In the genomic region with DNA sequence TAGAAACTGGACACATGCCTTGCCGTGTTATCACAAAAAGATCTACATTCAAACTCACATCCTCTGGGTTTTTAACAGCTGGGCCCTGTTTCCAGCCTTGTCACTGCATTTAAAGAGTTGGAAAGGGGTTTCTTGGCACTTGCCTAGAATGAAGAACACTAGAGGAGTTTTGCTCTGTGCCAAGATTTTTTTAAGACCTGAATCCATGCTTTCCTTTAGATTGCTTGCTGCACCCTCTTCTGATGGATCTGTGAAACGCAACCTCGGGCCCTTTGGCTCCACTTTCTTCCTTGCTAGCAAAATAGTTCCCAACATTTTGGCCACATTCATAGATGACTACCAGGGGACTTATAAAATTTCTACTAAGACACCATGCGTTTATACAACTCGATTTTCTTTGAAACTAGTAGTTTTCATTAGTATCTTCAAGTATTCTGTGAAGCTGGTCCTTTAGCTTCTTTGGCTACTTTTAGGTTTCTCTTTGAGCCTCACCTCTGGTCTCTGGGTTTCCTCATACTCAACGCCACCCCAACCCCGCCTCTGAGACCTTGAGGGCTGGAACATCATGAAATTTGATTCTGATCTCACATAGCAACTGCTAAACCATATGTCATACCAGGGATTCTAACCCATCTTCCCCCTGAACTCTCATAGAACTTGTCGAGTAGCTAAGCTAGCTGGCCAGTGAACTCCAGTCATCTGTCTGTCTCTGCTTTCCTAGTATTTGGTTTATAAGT, we compare ENCODE assay signal across 8 mouse cellular contexts. TPM values are rescaled to one million over a fixed set of nuclear protein-coding genes. Genes with fewer than 3 reads are reported as not detected.
DNase-seq lines count a peak whose midpoint lies in the region; ATAC-seq lines count a peak whose summit lies in the region.

No protein-coding gene starts in this region.

- peak; percentile 5 for DNase-seq in embryo, embryonic 10.5 days (ENCODE audit: low spot score)
- no peak for DNase-seq in embryo, embryonic 10 days (ENCODE audit: low spot score)
- peak; percentile 8 for DNase-seq in layer of hippocampus, adult 11-12 months (ENCODE audit: low spot score)
- no peak for DNase-seq in layer of hippocampus, postnatal 10 days (ENCODE audit: low spot score in 2 of 2)
- peak; percentile 11 to 22 for DNase-seq in right cerebral cortex, adult 2 months (ENCODE audit: low spot score in 2 of 2)
- no peak for DNase-seq in right cerebral cortex, postnatal 14 days
- DNase-seq in thymus, postnatal 4 days = no peak

- peak; percentile 39; the same call in 1 of the 2 replicates for ATAC-seq in megakaryocyte-erythroid progenitor cell, adult 5-6 weeks (replicated peaks; ENCODE audit: low FRiP score, low TSS enrichment, poor library complexity, severe bottlenecking)

RNA-seq across cellular contexts. Expression of gene Aqp9, which starts 11.7 kb away (rescaled TPM):
- total RNA-seq in layer of hippocampus, postnatal 10 days (2021) = 1 to 10 TPM; 2.4 to 3.7 TPM
- total RNA-seq in megakaryocyte-erythroid progenitor cell, adult 5-6 weeks (2014; fragmentation: Nextera tagmentation) = 51.4 and 74.2 TPM in 2 replicates
- total RNA-seq in megakaryocyte-erythroid progenitor cell, adult 5-6 weeks (2017) = 62.6 and 84.9 TPM in 2 replicates

RNA-seq across cellular contexts. Expression of gene Aldh1a2, which starts 35.5 kb away (rescaled TPM):
- 1 to 10 TPM; 6.1 to 7.9 TPM for total RNA-seq in layer of hippocampus, postnatal 10 days (2021)
- 0.70 TPM in 1 of 2 replicates, not detected in the other for total RNA-seq in megakaryocyte-erythroid progenitor cell, adult 5-6 weeks (2014; fragmentation: Nextera tagmentation)
- total RNA-seq in megakaryocyte-erythroid progenitor cell, adult 5-6 weeks (2017) = not detected in 2 replicates

Comparison
In these comparisons a context has a peak if more than half of its experiments do, and no peak if none do; other contexts are left out.
1. DNase-seq: peak in embryo, embryonic 10.5 days (single experiment), layer of hippocampus, adult 11-12 months (single experiment) and right cerebral cortex, adult 2 months (2 of 2); none in embryo, embryonic 10 days (single experiment), layer of hippocampus, postnatal 10 days (0 of 2), right cerebral cortex, postnatal 14 days (single experiment) and thymus, postnatal 4 days (single experiment).
2. RNA of gene Aqp9, which starts 11.7 kb away (total RNA-seq): 51.4 to 84.9 TPM in megakaryocyte-erythroid progenitor cell, adult 5-6 weeks; 2.4 to 3.7 TPM in layer of hippocampus, postnatal 10 days; every median in the first group is over 10 times any median in the second.
3. RNA of gene Aldh1a2, which starts 35.5 kb away (total RNA-seq): 6.1 to 7.9 TPM in layer of hippocampus, postnatal 10 days; 0.70 TPM in megakaryocyte-erythroid progenitor cell, adult 5-6 weeks; every median in the first group is over 4 times any median in the second.